Mouse (Mus musculus): Measurements from ENCODE around the gene Snx20. TPM values are rescaled to one million over a fixed set of nuclear protein-coding genes. Genes with fewer than 3 reads are reported as not detected.
"Not testable (repeated sequence)": the region's sequence is repeated elsewhere in the genome, so short reads cannot be mapped to it uniquely, and the experiment has no call there.

The Snx20 gene
- polyA plus RNA-seq, 1 experiment from 2014 or later: 1.1 TPM

- 75% methylated on average over 6 of the region's 6 CpGs for WGBS
- H3K4me2 ChIP-seq (ENCODE audit: low read depth): no peak overlapping the region
- no peak overlapping the region for H3K4me3 ChIP-seq (ENCODE audit: low read depth, low read length)
- no peaks in the 10 kb centered on the region for H3K36me3 ChIP-seq (ENCODE audit: control insufficient read depth, insufficient read depth, low read length)
- no peak for ATAC-seq (ENCODE audit: insufficient read depth, low FRiP score, low TSS enrichment)
- no peak overlapping the region for H3K9ac ChIP-seq (ENCODE audit: low read length)
- H3K27me3 ChIP-seq (ENCODE audit: control insufficient read depth, insufficient read depth, low read length): no peaks in the 10 kb centered on the region
- H3K27ac ChIP-seq (ENCODE audit: low read depth, low read length): no peak overlapping the region
- H3K9me3 ChIP-seq (ENCODE audit: control insufficient read depth, low read length): no peaks in the 10 kb centered on the region
- no peaks in the 10 kb centered on the region for H3K4me1 ChIP-seq (ENCODE audit: control insufficient read depth, insufficient read depth, low read length)
- DNase-seq (ENCODE audit: low spot score): no peak
These were observed 34.9 kb upstream of the Snx20 start for GRCm38 (mm10) chr8:88670782-88671181.

- Histone ChIP-seq H3K36me3 (ENCODE audit: control insufficient read depth, insufficient read depth, low read length) (no peaks in the 10 kb centered on the region), H3K4me2 (ENCODE audit: low read depth) (no peak overlapping the region), H3K9me3 (ENCODE audit: control insufficient read depth, low read length) (no peaks in the 10 kb centered on the region), H3K27me3 (ENCODE audit: control insufficient read depth, insufficient read depth, low read length) (no peaks in the 10 kb centered on the region), H3K4me3 (ENCODE audit: low read depth, low read length) (no peak overlapping the region), H3K27ac (ENCODE audit: low read depth, low read length) (no peak overlapping the region), H3K9ac (ENCODE audit: low read length) (no peak overlapping the region), H3K4me1 (ENCODE audit: control insufficient read depth, insufficient read depth, low read length) (no peaks in the 10 kb centered on the region)
- 78% methylated on average over 13 of the region's 14 CpGs for whole genome bisulfite sequencing
- ATAC-seq (ENCODE audit: insufficient read depth, low FRiP score, low TSS enrichment) (no peak), DNase-seq (ENCODE audit: low spot score) (no peak)
These were observed 32.6 kb upstream of the Snx20 start for GRCm38 (mm10) chr8:88668400-88669086.

- 92% methylated on average over 1 of the region's 1 CpGs for WGBS
These were observed 30.5 kb upstream of the Snx20 start for GRCm38 (mm10) chr8:88666435-88666834.

DNA sequence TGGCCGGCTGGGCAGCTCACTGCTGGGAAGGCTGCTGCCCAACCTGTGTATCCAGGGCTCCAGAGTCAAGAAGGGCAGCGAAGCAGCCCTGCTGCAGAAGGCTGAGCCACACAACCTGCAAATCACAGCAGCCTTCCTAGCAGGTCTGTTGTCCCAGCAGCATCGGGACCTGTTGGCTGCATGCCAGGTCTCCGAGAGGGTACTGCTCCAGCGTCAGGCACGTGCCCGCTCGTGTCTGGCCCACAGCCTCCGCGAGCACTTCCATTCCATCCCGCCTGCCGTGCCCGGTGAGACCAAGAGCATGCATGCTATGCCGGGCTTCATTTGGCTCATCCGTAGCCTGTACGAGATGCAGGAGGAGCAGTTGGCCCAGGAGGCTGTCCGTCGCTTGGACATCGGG lies 29.0 kb upstream of the Snx20 start:
- Histone ChIP-seq H3K36me3 (ENCODE audit: control insufficient read depth, insufficient read depth, low read length) (no peaks in the 10 kb centered on the region), H3K9me3 (ENCODE audit: control insufficient read depth, low read length) (no peaks in the 10 kb centered on the region), H3K9ac (ENCODE audit: low read length) (no peak overlapping the region), H3K4me1 (ENCODE audit: control insufficient read depth, insufficient read depth, low read length) (no peaks in the 10 kb centered on the region), H3K27me3 (ENCODE audit: control insufficient read depth, insufficient read depth, low read length) (no peaks in the 10 kb centered on the region), H3K27ac (ENCODE audit: low read depth, low read length) (no peak overlapping the region), H3K4me2 (ENCODE audit: low read depth) (no peak overlapping the region), H3K4me3 (ENCODE audit: low read depth, low read length) (no peak overlapping the region)
- ATAC-seq (ENCODE audit: insufficient read depth, low FRiP score, low TSS enrichment) (no peak), DNase-seq (ENCODE audit: low spot score) (no peak)
- WGBS: 91% methylated on average over 19 of the region's 19 CpGs

More at GRCm38 (mm10) chr8:88666435-88666834, 30.5 kb upstream of the Snx20 start:
- no peak for ATAC-seq (ENCODE audit: insufficient read depth, low FRiP score, low TSS enrichment)
- Histone ChIP-seq H3K36me3 (ENCODE audit: control insufficient read depth, insufficient read depth, low read length) (no peaks in the 10 kb centered on the region), H3K27ac (ENCODE audit: low read depth, low read length) (no peak overlapping the region), H3K4me2 (ENCODE audit: low read depth) (no peak overlapping the region), H3K4me1 (ENCODE audit: control insufficient read depth, insufficient read depth, low read length) (no peaks in the 10 kb centered on the region), H3K9me3 (ENCODE audit: control insufficient read depth, low read length) (no peaks in the 10 kb centered on the region), H3K9ac (ENCODE audit: low read length) (no peak overlapping the region), H3K27me3 (ENCODE audit: control insufficient read depth, insufficient read depth, low read length) (no peaks in the 10 kb centered on the region), H3K4me3 (ENCODE audit: low read depth, low read length) (no peak overlapping the region)
- no peak for DNase-seq (ENCODE audit: low spot score)

- H3K9me3 ChIP-seq (ENCODE audit: control insufficient read depth, low read length): no peaks in the 10 kb centered on the region
- no peaks in the 10 kb centered on the region for H3K4me1 ChIP-seq (ENCODE audit: control insufficient read depth, insufficient read depth, low read length)
- no peaks in the 10 kb centered on the region for H3K36me3 ChIP-seq (ENCODE audit: control insufficient read depth, insufficient read depth, low read length)
- ATAC-seq (ENCODE audit: insufficient read depth, low FRiP score, low TSS enrichment) (no peak), DNase-seq (ENCODE audit: low spot score) (no peak)
- no peak overlapping the region for H3K9ac ChIP-seq (ENCODE audit: low read length)
- WGBS: 74% methylated on average over 16 of the region's 16 CpGs
- H3K4me3 ChIP-seq (ENCODE audit: low read depth, low read length): no peak overlapping the region
- H3K4me2 ChIP-seq (ENCODE audit: low read depth): no peak overlapping the region
- H3K27ac ChIP-seq (ENCODE audit: low read depth, low read length): no peak overlapping the region
- no peaks in the 10 kb centered on the region for H3K27me3 ChIP-seq (ENCODE audit: control insufficient read depth, insufficient read depth, low read length)
These were observed 28.2 kb upstream of the Snx20 start for GRCm38 (mm10) chr8:88664121-88664520.

- no peaks in the 10 kb centered on the region for H3K4me1 ChIP-seq (ENCODE audit: control insufficient read depth, insufficient read depth, low read length)
- DNase-seq (ENCODE audit: low spot score) (no peak), ATAC-seq (ENCODE audit: insufficient read depth, low FRiP score, low TSS enrichment) (no peak)
- 81% methylated on average over 6 of the region's 6 CpGs for WGBS
- H3K27ac ChIP-seq (ENCODE audit: low read depth, low read length): no peak overlapping the region
- no peaks in the 10 kb centered on the region for H3K36me3 ChIP-seq (ENCODE audit: control insufficient read depth, insufficient read depth, low read length)
- no peak overlapping the region for H3K4me3 ChIP-seq (ENCODE audit: low read depth, low read length)
- no peaks in the 10 kb centered on the region for H3K9me3 ChIP-seq (ENCODE audit: control insufficient read depth, low read length)
- H3K27me3 ChIP-seq (ENCODE audit: control insufficient read depth, insufficient read depth, low read length): no peaks in the 10 kb centered on the region
- H3K9ac ChIP-seq (ENCODE audit: low read length): no peak overlapping the region
- H3K4me2 ChIP-seq (ENCODE audit: low read depth): no peak overlapping the region
These were observed 26.5 kb upstream of the Snx20 start for GRCm38 (mm10) chr8:88662401-88662821.

DNA sequence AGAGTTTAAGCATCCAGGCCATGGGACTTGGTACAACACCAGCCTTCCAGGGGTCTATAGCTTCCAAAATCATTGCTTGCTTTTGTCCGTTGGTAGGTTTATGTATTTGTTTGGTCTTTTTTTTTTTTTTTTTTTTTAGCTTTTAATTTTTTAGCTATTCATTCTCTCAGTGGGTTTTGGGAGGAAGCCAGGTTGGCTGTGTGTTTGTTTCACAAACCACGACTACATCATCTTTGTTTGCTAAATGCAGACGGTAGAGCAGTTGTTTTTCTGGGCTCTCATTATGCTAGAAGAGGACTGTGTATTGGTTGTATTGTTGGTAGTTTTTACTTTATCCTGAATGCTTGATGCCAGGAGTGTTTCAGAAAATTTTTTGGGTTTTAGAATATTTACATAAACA lies 23.9 kb upstream of the Snx20 start:
- 94% methylated on average over 3 of the region's 3 CpGs for WGBS

DNA sequence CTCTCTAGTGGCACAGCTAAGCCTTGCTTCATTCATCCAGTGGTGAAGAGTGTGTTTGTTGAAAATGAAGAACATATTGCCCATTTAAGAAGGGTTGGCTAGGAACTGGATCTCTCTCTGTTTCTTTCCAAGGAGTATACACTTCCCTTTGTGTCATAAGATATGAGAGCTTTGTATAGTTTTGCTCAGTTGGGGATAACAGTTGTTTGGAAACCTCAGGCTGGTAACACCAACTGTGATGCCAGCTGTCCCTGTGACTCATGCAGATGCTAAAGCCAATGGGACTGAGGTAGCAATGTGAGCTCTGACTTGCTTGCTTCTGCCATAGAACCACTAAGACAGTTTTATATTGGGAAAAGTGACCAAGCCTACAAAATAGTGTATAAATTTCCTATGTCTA lies 19.4 kb upstream of the Snx20 start:
- no peak for DNase-seq (ENCODE audit: low spot score)

More for the DNA sequence above, 23.9 kb upstream of the Snx20 start:
- no peaks in the 10 kb centered on the region for H3K27me3 ChIP-seq (ENCODE audit: control insufficient read depth, insufficient read depth, low read length)
- H3K27ac ChIP-seq (ENCODE audit: low read depth, low read length): no peak overlapping the region
- no peak overlapping the region for H3K4me3 ChIP-seq (ENCODE audit: low read depth, low read length)
- H3K9ac ChIP-seq (ENCODE audit: low read length): no peak overlapping the region
- H3K4me1 ChIP-seq (ENCODE audit: control insufficient read depth, insufficient read depth, low read length): no peaks in the 10 kb centered on the region
- H3K4me2 ChIP-seq (ENCODE audit: low read depth): no peak overlapping the region
- no peaks in the 10 kb centered on the region for H3K36me3 ChIP-seq (ENCODE audit: control insufficient read depth, insufficient read depth, low read length)
- ATAC-seq (ENCODE audit: insufficient read depth, low FRiP score, low TSS enrichment) (no peak), DNase-seq (ENCODE audit: low spot score) (no peak)
- no peaks in the 10 kb centered on the region for H3K9me3 ChIP-seq (ENCODE audit: control insufficient read depth, low read length)

GRCm38 (mm10) chr8:88651122-88651521 lies 15.2 kb upstream of the Snx20 start:
- not testable (repeated sequence) for H3K4me2 ChIP-seq (ENCODE audit: low read depth); ATAC-seq (ENCODE audit: insufficient read depth, low FRiP score, low TSS enrichment); H3K4me3 ChIP-seq (ENCODE audit: low read depth, low read length); H3K27me3 ChIP-seq (ENCODE audit: control insufficient read depth, insufficient read depth, low read length); H3K9ac ChIP-seq (ENCODE audit: low read length); H3K4me1 ChIP-seq (ENCODE audit: control insufficient read depth, insufficient read depth, low read length); H3K36me3 ChIP-seq (ENCODE audit: control insufficient read depth, insufficient read depth, low read length); H3K9me3 ChIP-seq (ENCODE audit: control insufficient read depth, low read length); DNase-seq (ENCODE audit: low spot score); H3K27ac ChIP-seq (ENCODE audit: low read depth, low read length)
- 74% methylated on average over 4 of the region's 4 CpGs for WGBS

More for the DNA sequence above, 19.4 kb upstream of the Snx20 start:
- Histone ChIP-seq H3K9ac (ENCODE audit: low read length) (no peak overlapping the region), H3K27ac (ENCODE audit: low read depth, low read length) (no peak overlapping the region), H3K27me3 (ENCODE audit: control insufficient read depth, insufficient read depth, low read length) (no peaks in the 10 kb centered on the region), H3K9me3 (ENCODE audit: control insufficient read depth, low read length) (no peaks in the 10 kb centered on the region), H3K36me3 (ENCODE audit: control insufficient read depth, insufficient read depth, low read length) (no peaks in the 10 kb centered on the region), H3K4me1 (ENCODE audit: control insufficient read depth, insufficient read depth, low read length) (no peaks in the 10 kb centered on the region), H3K4me2 (ENCODE audit: low read depth) (no peak overlapping the region), H3K4me3 (ENCODE audit: low read depth, low read length) (no peak overlapping the region)
- no peak for ATAC-seq (ENCODE audit: insufficient read depth, low FRiP score, low TSS enrichment)
